29 mouse cellular contexts compared by ENCODE assay signal in the genomic region with DNA sequence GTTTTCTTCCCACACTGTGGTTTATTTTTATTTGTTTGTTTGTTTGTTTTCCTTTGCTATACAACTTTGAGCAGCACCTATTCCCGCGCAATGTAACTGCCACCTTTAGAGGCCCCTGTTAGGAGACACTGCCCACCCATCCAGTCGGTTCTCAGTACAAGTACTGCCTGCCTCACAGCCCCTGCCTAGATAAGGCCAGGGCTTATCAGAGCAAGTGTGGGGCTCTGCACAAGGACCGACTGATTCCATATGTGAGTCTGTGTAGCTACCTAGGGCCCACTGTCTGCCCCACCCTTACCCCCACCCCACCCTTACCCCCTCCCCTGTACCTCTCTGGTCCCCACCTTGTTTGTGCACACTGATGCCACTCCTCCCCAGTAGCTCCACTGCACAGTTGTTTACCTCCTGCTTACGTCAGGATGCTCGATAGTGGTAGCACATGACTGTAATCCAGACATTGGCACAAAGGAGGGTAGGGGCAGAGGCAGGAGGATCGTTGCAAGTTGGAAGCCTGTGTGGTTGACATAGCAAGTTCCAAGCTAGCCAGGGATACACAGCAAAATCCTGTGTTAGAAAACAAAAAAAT. TPM values are rescaled to one million over a fixed set of nuclear protein-coding genes. Genes with fewer than 3 reads are reported as not detected.
A peak's percentile ranks its signal among the peaks of the same experiment; 100 is the strongest.
DNase-seq lines count a peak whose midpoint lies in the region; ATAC-seq and TF ChIP-seq lines count a peak whose summit lies in the region.
"Had no signal": no experiment of that assay in that cellular context is flagged by ENCODE, and none has a peak within 500 bp of the region (broad histone marks: within the 10 kb centered on the region; RNA-seq: fewer than 3 reads in every experiment).

No protein-coding gene starts in this region.

- no peak for ATAC-seq in erythroblast, adult 5-6 weeks (replicated peaks; ENCODE audit: low FRiP score, poor library complexity, severe bottlenecking)
- no peak for ATAC-seq in heart, postnatal 0 days (ENCODE audit: insufficient read depth, low read depth)
- peak; percentile 93 for ATAC-seq in liver, embryonic 14.5 days (ENCODE audit: insufficient read depth)
- ATAC-seq in stomach, embryonic 16.5 days (ENCODE audit: insufficient read depth, low FRiP score), result peak; percentile 60; the same call in 1 of the 2 replicates
- ATAC-seq: forebrain, embryonic 15.5 days; Patski had no signal

- H3K27ac ChIP-seq in heart, postnatal 0 days (ENCODE audit: low read depth), result peak overlapping the region; percentile 64
- H3K27ac ChIP-seq in liver, embryonic 14.5 days, result peak overlapping the region; percentile 63
- H3K27ac ChIP-seq in stomach, embryonic 16.5 days (ENCODE audit: low read length), result no peak overlapping the region
- H3K27ac ChIP-seq: forebrain, embryonic 15.5 days; kidney, postnatal 0 days; macrophage; midbrain, embryonic 12.5 days; neural tube, embryonic 13.5 days had no signal

- H3K36me3 ChIP-seq in erythroblast, embryonic 14.5 days (ENCODE audit: control insufficient read depth), result peaks cover 52% of the 10 kb centered on the region
- peaks cover 70% of the 10 kb centered on the region for H3K36me3 ChIP-seq in heart, postnatal 0 days (replicated peaks; ENCODE audit: control insufficient read depth, insufficient read depth, low read length)
- no peaks in the 10 kb centered on the region; the same call in 1 of the 2 replicates for H3K36me3 ChIP-seq in liver, embryonic 14.5 days (replicated peaks; ENCODE audit: control insufficient read depth, insufficient read depth, low read depth)
- peaks cover 13% of the 10 kb centered on the region; the same call in 1 of the 2 replicates for H3K36me3 ChIP-seq in stomach, embryonic 16.5 days (ENCODE audit: control insufficient read depth, insufficient read depth, low read length)

- no peak for TF ChIP-seq EP300 in heart, postnatal 0 days (IDR thresholded peaks at IDR 0.05; ENCODE audit: low read depth)
- TF ChIP-seq EP300 in liver, embryonic 14.5 days (IDR thresholded peaks at IDR 0.05; ENCODE audit: low read depth), result 0 out of 2 replicates have a peak, but pooled peaks have one; percentile 23

- 0 out of 2 replicates have a peak, but pooled peaks cover 5% of the 10 kb centered on the region for H3K9me3 ChIP-seq in erythroblast, embryonic 14.5 days (ENCODE audit: control insufficient read depth, low read length)
- H3K9me3 ChIP-seq in heart, postnatal 0 days (replicated peaks; ENCODE audit: control insufficient read depth, low read length), result no peaks in the 10 kb centered on the region
- H3K9me3 ChIP-seq in liver, embryonic 14.5 days (ENCODE audit: control insufficient read depth, low read length), result no peaks in the 10 kb centered on the region
- H3K9me3 ChIP-seq in stomach, embryonic 16.5 days (replicated peaks; ENCODE audit: control insufficient read depth, low read length), result no peaks in the 10 kb centered on the region
- H3K9me3 ChIP-seq: forebrain, embryonic 15.5 days; midbrain, embryonic 12.5 days; neural tube, embryonic 13.5 days had no signal

- TF ChIP-seq CTCF in heart, postnatal 0 days (IDR thresholded peaks at IDR 0.05; ENCODE audit: low read depth), result no peak
- no peak for TF ChIP-seq CTCF in liver, embryonic 14.5 days (IDR thresholded peaks at IDR 0.05; ENCODE audit: low read depth)

- H3K27me3 ChIP-seq in erythroblast, embryonic 14.5 days (ENCODE audit: control insufficient read depth), result no peaks in the 10 kb centered on the region
- H3K27me3 ChIP-seq in heart, postnatal 0 days (ENCODE audit: control insufficient read depth, insufficient read depth, low read length), result no peaks in the 10 kb centered on the region
- no peaks in the 10 kb centered on the region for H3K27me3 ChIP-seq in liver, embryonic 14.5 days (ENCODE audit: control insufficient read depth, insufficient read depth, low read length)
- no peaks in the 10 kb centered on the region for H3K27me3 ChIP-seq in stomach, embryonic 16.5 days (ENCODE audit: control insufficient read depth, insufficient read depth, low read length)
- H3K27me3 ChIP-seq: forebrain, embryonic 15.5 days; midbrain, embryonic 12.5 days; neural tube, embryonic 13.5 days; Patski had no signal

- DNase-seq in heart, postnatal 0 days (ENCODE audit: low spot score), result no peak
- DNase-seq in heart, adult 18-20 months, result no peak
- DNase-seq in liver, embryonic 14.5 days (ENCODE audit: low read depth in 3 of 3, low spot score in 3 of 3), result peak; percentile 45 to 50 (median 45)
- no peak for DNase-seq in neural tube, embryonic 10.5 days (ENCODE audit: extremely low spot score, low spot score)
- no peak for DNase-seq in right cerebral cortex, postnatal 10 days (ENCODE audit: low spot score in 2 of 2)
- DNase-seq: adrenal gland, adult 8-10 months; cerebellum, adult 9-10 months; kidney, adult 11 months; right cerebral cortex, adult 18-20 months had no signal

- H3K4me3 ChIP-seq in erythroblast, embryonic 14.5 days (replicated peaks), result peak overlapping the region; percentile 19
- no peak overlapping the region for H3K4me3 ChIP-seq in heart, postnatal 0 days (ENCODE audit: low read depth, low read length)
- H3K4me3 ChIP-seq in liver, embryonic 14.5 days (ENCODE audit: insufficient read depth in 1 of 2, low read depth in 2 of 2, low read length in 2 of 2), result no peak overlapping the region
- no peak overlapping the region for H3K4me3 ChIP-seq in stomach, embryonic 16.5 days (replicated peaks; ENCODE audit: low read length)
- H3K4me3 ChIP-seq: forebrain, embryonic 15.5 days; midbrain, embryonic 12.5 days; neural tube, embryonic 13.5 days had no signal

- 46% methylated on average over 7 of the region's 7 CpGs for WGBS in heart, postnatal 0 days
- WGBS in liver, embryonic 14.5 days (ENCODE audit: insufficient replicate concordance), result 15% methylated on average over 7 of the region's 7 CpGs
- WGBS in stomach, embryonic 16.5 days, result 56% methylated on average over 7 of the region's 7 CpGs

- peaks cover 39% of the 10 kb centered on the region for H3K4me1 ChIP-seq in erythroblast, embryonic 14.5 days (ENCODE audit: control insufficient read depth)
- H3K4me1 ChIP-seq in heart, postnatal 0 days (ENCODE audit: control insufficient read depth, insufficient read depth), result peaks cover 8% of the 10 kb centered on the region; the same call in 1 of the 2 replicates
- peaks cover 20 to 32% of the 10 kb centered on the region in 2 experiments for H3K4me1 ChIP-seq in liver, embryonic 14.5 days (replicated peaks; ENCODE audit: control insufficient read depth in 2 of 2, insufficient read depth in 2 of 2, low read length in 1 of 2)
- H3K4me1 ChIP-seq in stomach, embryonic 16.5 days (ENCODE audit: control insufficient read depth, insufficient read depth, low read length), result no peaks in the 10 kb centered on the region
- H3K4me1 ChIP-seq: forebrain, embryonic 15.5 days; midbrain, embryonic 12.5 days; neural tube, embryonic 13.5 days had no signal

- no peak overlapping the region for H3K9ac ChIP-seq in heart, postnatal 0 days (replicated peaks; ENCODE audit: low read depth, low read length)
- no peak overlapping the region; the same call in 1 of the 2 replicates for H3K9ac ChIP-seq in liver, embryonic 14.5 days (replicated peaks)
- H3K9ac ChIP-seq in stomach, embryonic 16.5 days (ENCODE audit: low read length), result no peak overlapping the region
- H3K9ac ChIP-seq: forebrain, embryonic 15.5 days; midbrain, embryonic 12.5 days; neural tube, embryonic 13.5 days had no signal

- no peak overlapping the region for H3K4me2 ChIP-seq in heart, postnatal 0 days (ENCODE audit: low read depth, low read length)
- H3K4me2 ChIP-seq in liver, embryonic 14.5 days (ENCODE audit: low read depth), result peak overlapping the region; percentile 48
- no peak overlapping the region for H3K4me2 ChIP-seq in stomach, embryonic 16.5 days (ENCODE audit: low read depth, low read length)
- H3K4me2 ChIP-seq: forebrain, embryonic 15.5 days; midbrain, embryonic 12.5 days; neural tube, embryonic 13.5 days had no signal

RNA-seq across cellular contexts. Expression of a gene that starts 18.1 kb away (rescaled TPM):
- 1.9 and 2.4 TPM in 2 replicates for polyA plus RNA-seq in erythroblast, embryonic 14.5 days (2012)
- total RNA-seq in erythroblast, adult 5-6 weeks (2015; ENCODE audit: low replicate concordance), result 7.9 and 12.3 TPM in 2 replicates
- 5.4 and 9.5 TPM in 2 replicates for total RNA-seq in erythroblast, adult 5-6 weeks (2017; ENCODE audit: low replicate concordance)
- total RNA-seq in heart, postnatal 0 days (2014; rRNA removed; ENCODE audit: low replicate concordance), result 563 and 624 TPM in 2 replicates
- polyA plus RNA-seq in heart, postnatal 0 days (2015; fragmentation: Nextera tagmentation; extraction: Ambion mirVana), result 720 and 738 TPM in 2 replicates
- 100 to 1,000 TPM; 843 to 897 TPM for total RNA-seq in heart, adult 18-20 months (2021)
- polyA plus RNA-seq in liver, embryonic 14.5 days (2012; rRNA removed), result 8.5 and 15.9 TPM in 2 replicates
- 22.6 and 22.8 TPM in 2 replicates for polyA plus RNA-seq in liver, embryonic 14.5 days (2014; fragmentation: Nextera tagmentation; extraction: Ambion mirVana)
- 86.3 and 103 TPM in 2 replicates for polyA plus RNA-seq in stomach, embryonic 16.5 days (2015; fragmentation: Nextera tagmentation; extraction: Ambion mirVana)

RNA-seq across cellular contexts. Expression of a gene that starts 27.7 kb away (rescaled TPM):
- 1.5 and 1.6 TPM in 2 replicates for polyA plus RNA-seq in erythroblast, embryonic 14.5 days (2012)
- total RNA-seq in erythroblast, adult 5-6 weeks (2015; ENCODE audit: low replicate concordance), result 26.1 and 70.1 TPM in 2 replicates
- 10.6 and 17.0 TPM in 2 replicates for total RNA-seq in erythroblast, adult 5-6 weeks (2017; ENCODE audit: low replicate concordance)
- total RNA-seq in heart, postnatal 0 days (2014; rRNA removed; ENCODE audit: low replicate concordance), result 141 and 196 TPM in 2 replicates
- 173 and 181 TPM in 2 replicates for polyA plus RNA-seq in heart, postnatal 0 days (2015; fragmentation: Nextera tagmentation; extraction: Ambion mirVana)
- total RNA-seq in heart, adult 18-20 months (2021), result 10 to 100 TPM; 87.6 to 91.5 TPM
- polyA plus RNA-seq in liver, embryonic 14.5 days (2012; rRNA removed), result 46.8 and 54.6 TPM in 2 replicates
- 111 TPM in 2 replicates for polyA plus RNA-seq in liver, embryonic 14.5 days (2014; fragmentation: Nextera tagmentation; extraction: Ambion mirVana)
- 160 and 174 TPM in 2 replicates for polyA plus RNA-seq in stomach, embryonic 16.5 days (2015; fragmentation: Nextera tagmentation; extraction: Ambion mirVana)

RNA-seq across cellular contexts. Expression of a gene that starts 34.7 kb away (rescaled TPM):
- polyA plus RNA-seq in erythroblast, embryonic 14.5 days (2012), result not detected in 2 replicates
- total RNA-seq in erythroblast, adult 5-6 weeks (2015; ENCODE audit: low replicate concordance), result not detected in 2 replicates
- total RNA-seq in erythroblast, adult 5-6 weeks (2017; ENCODE audit: low replicate concordance), result not detected in 2 replicates
- total RNA-seq in heart, postnatal 0 days (2014; rRNA removed; ENCODE audit: low replicate concordance), result not detected in 2 replicates
- polyA plus RNA-seq in heart, postnatal 0 days (2015; fragmentation: Nextera tagmentation; extraction: Ambion mirVana), result not detected in 2 replicates
- total RNA-seq in heart, adult 18-20 months (2021), result not detected
- not detected in 2 replicates for polyA plus RNA-seq in liver, embryonic 14.5 days (2012; rRNA removed)
- polyA plus RNA-seq in liver, embryonic 14.5 days (2014; fragmentation: Nextera tagmentation; extraction: Ambion mirVana), result not detected in 2 replicates
- not detected in 2 replicates for polyA plus RNA-seq in stomach, embryonic 16.5 days (2015; fragmentation: Nextera tagmentation; extraction: Ambion mirVana)
- total RNA-seq: adrenal gland, adult 8-10 months; granulocyte monocyte progenitor cell, adult 5-6 weeks; layer of hippocampus, postnatal 14 days; left cerebral cortex, postnatal 14 days; monocyte, adult 5-6 weeks had no signal
- polyA plus RNA-seq: cortical plate, adult 2 months; embryonic facial prominence, embryonic 11.5 days; forebrain, embryonic 15.5 days; hindbrain, embryonic 11.5 days; limb, embryonic 14.5 days; lung, embryonic 16.5 days; macrophage; midbrain, embryonic 12.5 days; neural tube, embryonic 13.5 days; thymus, postnatal 0 days; urinary bladder, adult 2 months had no signal

RNA-seq across cellular contexts. Expression of a gene that starts 44.3 kb away (rescaled TPM):
- 0.92 and 1.4 TPM in 2 replicates for polyA plus RNA-seq in erythroblast, embryonic 14.5 days (2012)
- 8.5 and 9.2 TPM in 2 replicates for total RNA-seq in erythroblast, adult 5-6 weeks (2015; ENCODE audit: low replicate concordance)
- total RNA-seq in erythroblast, adult 5-6 weeks (2017; ENCODE audit: low replicate concordance), result 4.6 and 6.2 TPM in 2 replicates
- total RNA-seq in heart, postnatal 0 days (2014; rRNA removed; ENCODE audit: low replicate concordance), result 21.9 and 30.1 TPM in 2 replicates
- 26.2 and 26.5 TPM in 2 replicates for polyA plus RNA-seq in heart, postnatal 0 days (2015; fragmentation: Nextera tagmentation; extraction: Ambion mirVana)
- total RNA-seq in heart, adult 18-20 months (2021), result 10 to 100 TPM in 1 of 2 experiments, 1 to 10 TPM in 1; 8.9 to 10.7 TPM
- polyA plus RNA-seq in liver, embryonic 14.5 days (2012; rRNA removed), result 33.3 and 33.6 TPM in 2 replicates
- polyA plus RNA-seq in liver, embryonic 14.5 days (2014; fragmentation: Nextera tagmentation; extraction: Ambion mirVana), result 71.2 and 75.5 TPM in 2 replicates
- polyA plus RNA-seq in stomach, embryonic 16.5 days (2015; fragmentation: Nextera tagmentation; extraction: Ambion mirVana), result 43.4 and 46.6 TPM in 2 replicates

Comparison
In these comparisons a context has a peak if more than half of its experiments do, and no peak if none do; other contexts are left out.
1. ATAC-seq: peak in liver, embryonic 14.5 days (single experiment) and stomach, embryonic 16.5 days (single experiment); none in erythroblast, adult 5-6 weeks (single experiment) and heart, postnatal 0 days (single experiment).
2. DNase-seq: peak in liver, embryonic 14.5 days (3 of 3); none in heart, postnatal 0 days (single experiment), heart, adult 18-20 months (0 of 2), neural tube, embryonic 10.5 days (single experiment) and right cerebral cortex, postnatal 10 days (0 of 2).
3. RNA of a gene that starts 27.7 kb away (polyA plus RNA-seq): 160 to 174 TPM in stomach, embryonic 16.5 days, 173 to 181 TPM in heart, postnatal 0 days and 46.8 to 111 TPM in liver, embryonic 14.5 days; 1.5 to 1.6 TPM in erythroblast, embryonic 14.5 days; every median in the first group is over 10 times any median in the second.